Mouse (Mus musculus) heart, adult 2 months (tissue): Measurements from ENCODE around the gene Stab2.

Experiments used
- CTCF ChIP-seq: fragments of 200-600 bp; IDR thresholded peaks from 2 replicates; pipeline ENCODE4 v1.8.1; 2022; ENCODE audit warnings: antibody characterized with exemption, mild to moderate bottlenecking, moderate library complexity
- EP300 ChIP-seq: fragments of 200-500 bp; IDR thresholded peaks from 2 replicates; pipeline ENCODE4 v1.6.1; 2011; ENCODE audit warnings: low read depth, low read length, control low read depth; ENCODE audit not compliant: insufficient read depth
- POLR2A ChIP-seq: fragments of 200-500 bp; IDR thresholded peaks from 2 replicates; pipeline ENCODE4 v1.6.1; 2011; ENCODE audit warnings: mild to moderate bottlenecking, low read depth, low read length, control low read depth; ENCODE audit not compliant: insufficient read depth

GRCm38 (mm10) chr10:87039800-87040199 lies 32.0 kb upstream of the Stab2 start:
- TF ChIP-seq CTCF (no peak), POLR2A (no peak), EP300 (no peak)
